Mouse (Mus musculus) C2C12 (cell line): ENCODE results near the gene Coq5. TPM values are rescaled to one million over a fixed set of nuclear protein-coding genes. Genes with fewer than 3 reads are reported as not detected.

Experiments used
- H3K27me3 ChIP-seq: one replicate; pipeline ENCODE4 v1.6.1; 2011; ENCODE audit not compliant: control insufficient read depth, insufficient read depth, insufficient read length
- H3K36me3 ChIP-seq: one replicate; pipeline ENCODE4 v1.6.1; 2011; ENCODE audit not compliant: control insufficient read depth, insufficient read depth
- H3K4me3 ChIP-seq: one replicate; pipeline ENCODE4 v1.5.1; 2011; ENCODE audit warnings: mild to moderate bottlenecking, control low read depth; ENCODE audit not compliant: poor library complexity, insufficient read depth, severe bottlenecking
- H3K79me2 ChIP-seq: one replicate; pipeline ENCODE4 v1.6.1; 2011; ENCODE audit not compliant: control insufficient read depth, insufficient read depth
- H3K79me3 ChIP-seq: one replicate; pipeline ENCODE4 v1.6.1; 2011; ENCODE audit warnings: low read depth, control low read depth
- H3ac ChIP-seq: one replicate; pipeline ENCODE3; 2011; ENCODE audit warnings: low read depth; ENCODE audit not compliant: control insufficient read depth, insufficient read length
- CEBPB ChIP-seq: IDR thresholded peaks from one replicate; pipeline ENCODE4 v1.6.1; 2011; ENCODE audit warnings: low read depth, mild to moderate bottlenecking, control low read depth, moderate library complexity
- CTCF ChIP-seq: IDR thresholded peaks from one replicate; pipeline ENCODE4 v1.5.1; 2011; ENCODE audit not compliant: control insufficient read depth, insufficient read depth, insufficient read length
- FOSL1 ChIP-seq: IDR thresholded peaks from one replicate; pipeline ENCODE4 v1.8.0; 2011; ENCODE audit warnings: mild to moderate bottlenecking, low read length; ENCODE audit not compliant: poor library complexity, insufficient read depth, severe bottlenecking
- MAX ChIP-seq: IDR thresholded peaks from one replicate; pipeline ENCODE4 v1.6.1; 2011; ENCODE audit warnings: mild to moderate bottlenecking, control low read depth
- MYOD1 ChIP-seq: IDR thresholded peaks from one replicate; pipeline ENCODE4 v1.6.1; 2011; ENCODE audit warnings: low read depth; ENCODE audit not compliant: control insufficient read depth, insufficient read length
- MYOG ChIP-seq: IDR thresholded peaks from one replicate; pipeline ENCODE4 v1.6.1; 2011; ENCODE audit not compliant: control insufficient read depth, insufficient read length; ENCODE audit errors: extremely low read depth
- USF1 ChIP-seq: IDR thresholded peaks from one replicate; pipeline ENCODE4 v1.6.1; 2011; ENCODE audit warnings: low read depth, mild to moderate bottlenecking, control low read depth, moderate library complexity
- polyA plus RNA-seq: library from polyadenylated mRNA; unstranded; fragments of >200 nt; fragmentation: generic; extraction: Trizol; gene quantifications from one replicate; pipeline ENCODE4 v1.2.1, GENCODE M21; 2012; ENCODE audit warnings: missing spikeins

Gene Coq5
- polyA plus RNA-seq, 1 experiment, result 27.6 TPM

DNA sequence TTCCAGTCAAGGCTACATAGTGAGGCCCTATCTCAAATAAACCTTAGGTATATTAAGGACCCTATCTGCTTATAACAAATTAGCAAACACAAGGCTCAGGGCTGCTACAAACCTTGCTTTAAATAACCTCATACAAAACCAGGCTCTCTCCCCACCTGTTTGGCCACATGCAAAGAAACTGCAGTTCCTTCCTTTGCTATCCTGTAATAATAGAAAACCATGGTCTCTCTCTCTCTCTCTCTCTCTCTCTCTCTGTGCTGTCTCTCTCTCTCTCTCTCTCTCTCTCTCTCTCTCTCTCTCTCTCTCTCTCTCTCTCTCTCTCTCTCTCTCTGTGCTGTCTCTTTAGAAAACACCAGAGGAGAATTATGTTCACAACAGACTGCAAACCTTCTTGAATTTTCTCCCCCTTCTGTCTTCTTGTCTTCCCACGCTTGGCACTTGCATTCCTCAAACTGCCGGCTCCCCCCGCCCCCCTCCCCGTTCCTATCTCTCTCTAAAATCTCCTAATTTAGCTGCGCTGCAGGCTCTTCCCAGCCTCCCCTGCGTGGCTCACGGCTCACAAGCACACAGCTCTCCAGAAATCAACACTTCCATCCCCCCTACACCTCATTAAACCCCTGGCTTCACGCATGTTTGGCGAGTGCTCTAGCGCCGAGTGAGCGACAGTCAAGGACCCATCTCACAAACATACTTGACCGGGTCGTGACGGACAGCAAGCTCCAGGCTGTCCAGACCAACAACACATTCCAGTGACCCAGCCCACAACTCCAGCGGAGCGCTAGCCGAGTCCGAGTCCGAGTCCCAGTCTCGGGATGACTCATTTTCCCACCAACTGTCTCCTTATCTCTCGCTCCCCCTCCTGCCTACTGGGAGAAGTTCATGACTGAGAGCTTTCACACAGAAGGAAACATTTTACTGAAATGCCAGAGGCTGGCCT, 39.8 kb downstream of the Coq5 start:
- no peaks in the 10 kb centered on the region for H3K27me3 ChIP-seq
- no peak for TF ChIP-seq MYOD1
- no peak for TF ChIP-seq MAX
- peak; percentile 7 for TF ChIP-seq CTCF
- TF ChIP-seq MYOG, result no peak
- TF ChIP-seq CEBPB, result no peak
- TF ChIP-seq USF1, result no peak
- peak; percentile 51 for TF ChIP-seq FOSL1
- H3K36me3 ChIP-seq, result no peaks in the 10 kb centered on the region
- peak overlapping the region; percentile 14 for H3ac ChIP-seq
- H3K4me3 ChIP-seq, result peak overlapping the region; percentile 23
- no peaks in the 10 kb centered on the region for H3K79me3 ChIP-seq
- H3K79me2 ChIP-seq, result no peaks in the 10 kb centered on the region

GRCm38 (mm10) chr5:115326256-115326831, 46.9 kb downstream of the Coq5 start:
- H3K79me3 ChIP-seq, result peaks cover 39% of the 10 kb centered on the region
- peak overlapping the region; percentile 86 for H3ac ChIP-seq
- H3K36me3 ChIP-seq, result peaks cover 20% of the 10 kb centered on the region
- peak overlapping the region; percentile 78 for H3K4me3 ChIP-seq
- no peaks in the 10 kb centered on the region for H3K27me3 ChIP-seq
- H3K79me2 ChIP-seq, result peaks cover 55% of the 10 kb centered on the region
- no peak for TF ChIP-seq CTCF
- TF ChIP-seq CEBPB, result no peak
- TF ChIP-seq MAX, result no peak
- no peak for TF ChIP-seq MYOG
- no peak for TF ChIP-seq MYOD1
- no peak for TF ChIP-seq USF1
- TF ChIP-seq FOSL1, result no peak

GRCm38 (mm10) chr5:115326875-115327609, 47.6 kb downstream of the Coq5 start, which contains the start of gene Srsf9:
TSS of gene Srsf9 (plus strand) at chr5:115327177.
- Histone ChIP-seq H3ac (peak within 1 kb of the TSS; percentile 86), H3K4me3 (peak within 1 kb of the TSS; percentile 78), H3K79me2 (peaks cover 62% of the 10 kb centered on the region), H3K79me3 (peaks cover 46% of the 10 kb centered on the region), H3K36me3 (peaks cover 27% of the 10 kb centered on the region), H3K27me3 (no peaks in the 10 kb centered on the region)
- TF ChIP-seq MAX (peak; percentile 13), MYOG (no peak), MYOD1 (no peak), FOSL1 (no peak)

GRCm38 (mm10) chr5:115327610-115328548, 48.4 kb downstream of the Coq5 start:
- Histone ChIP-seq H3K79me2 (peaks cover 69% of the 10 kb centered on the region), H3K79me3 (peaks cover 46% of the 10 kb centered on the region), H3K27me3 (no peaks in the 10 kb centered on the region), H3ac (peak overlapping the region; percentile 78), H3K4me3 (peak overlapping the region; percentile 78), H3K36me3 (peaks cover 36% of the 10 kb centered on the region)
- TF ChIP-seq FOSL1 (no peak), USF1 (no peak), MYOG (no peak), MYOD1 (no peak), MAX (no peak), CTCF (no peak), CEBPB (no peak)

DNA sequence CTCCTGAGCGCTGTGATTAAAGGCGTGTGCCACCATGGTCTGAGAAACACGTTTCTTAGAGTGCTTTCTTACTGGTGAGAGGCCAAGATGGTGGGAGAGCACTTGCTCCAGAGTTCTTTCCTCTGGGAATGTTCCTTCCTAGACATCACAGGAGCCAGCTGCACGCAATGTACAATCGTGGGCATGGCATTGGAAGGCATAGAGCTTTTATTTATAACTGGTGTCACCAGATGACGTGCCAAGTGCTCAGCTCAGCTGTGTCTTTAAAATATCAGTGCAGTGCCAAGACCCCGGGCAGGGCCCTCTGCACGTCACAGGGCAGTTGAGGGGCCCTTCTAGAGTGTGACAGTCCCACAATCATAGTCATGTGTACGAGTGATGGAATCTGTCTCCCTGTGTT, 51.5 kb downstream of the Coq5 start:
- H3ac ChIP-seq, result no peak overlapping the region
- H3K4me3 ChIP-seq, result no peak overlapping the region
- peaks cover 66% of the 10 kb centered on the region for H3K79me2 ChIP-seq
- no peaks in the 10 kb centered on the region for H3K27me3 ChIP-seq
- TF ChIP-seq MYOD1, result no peak
- no peak for TF ChIP-seq USF1
- no peak for TF ChIP-seq MAX
- TF ChIP-seq CEBPB, result no peak
- no peak for TF ChIP-seq FOSL1
- no peak for TF ChIP-seq CTCF
- no peak for TF ChIP-seq MYOG
- H3K79me3 ChIP-seq, result peaks cover 47% of the 10 kb centered on the region
- H3K36me3 ChIP-seq, result peaks cover 65% of the 10 kb centered on the region
